Mouse (Mus musculus) liver, adult 2 months (tissue): ENCODE measurements around the gene Rbmxl2. TPM values are rescaled to one million over a fixed set of nuclear protein-coding genes. Genes with fewer than 3 reads are reported as not detected.

Source experiments
- DNase-seq: peaks from one replicate; pipeline ENCODE4 v3.0.0-alpha.2; 2011; ENCODE audit warnings: low read depth, low spot score; ENCODE audit errors: extremely low read depth
- H3K27ac ChIP-seq: fragments of 200-500 bp; replicated peaks from 2 replicates; pipeline ENCODE4 v1.5.1; 2012; ENCODE audit warnings: low read depth, mild to moderate bottlenecking, control low read depth, inconsistent platforms, low read length; ENCODE audit not compliant: insufficient read depth
- H3K27me3 ChIP-seq: fragments of 200-500 bp; 2 replicates; pipeline ENCODE4 v1.6.1; 2012; ENCODE audit warnings: mild to moderate bottlenecking, moderate library complexity, low read length, inconsistent platforms; ENCODE audit not compliant: control insufficient read depth, insufficient read depth
- H3K36me3 ChIP-seq: fragments of 200-500 bp; 2 replicates; pipeline ENCODE4 v1.6.1; 2012; ENCODE audit warnings: low read length, inconsistent platforms; ENCODE audit not compliant: control insufficient read depth, insufficient read depth
- H3K4me1 ChIP-seq: fragments of 200-500 bp; 2 replicates; pipeline ENCODE4 v1.6.1; 2011; ENCODE audit warnings: low read length; ENCODE audit not compliant: control insufficient read depth, insufficient read depth
- H3K4me3 ChIP-seq: fragments of 200-500 bp; 2 replicates; pipeline ENCODE4 v1.5.1; 2011; ENCODE audit warnings: low read depth, mild to moderate bottlenecking, control low read depth, low read length, moderate library complexity; ENCODE audit not compliant: insufficient read depth
- H3K79me2 ChIP-seq: fragments of 200-500 bp; 2 replicates; pipeline ENCODE4 v1.6.1; 2012; ENCODE audit warnings: inconsistent platforms, mild to moderate bottlenecking, low read length, moderate library complexity; ENCODE audit not compliant: control insufficient read depth, insufficient read depth
- H3K9ac ChIP-seq: fragments of 200-500 bp; 2 replicates; pipeline ENCODE4 v1.6.1; 2012; ENCODE audit warnings: low read depth, mild to moderate bottlenecking, control low read depth, inconsistent platforms, low read length
- CTCF ChIP-seq: fragments of 200-500 bp; IDR thresholded peaks from 2 replicates; pipeline ENCODE4 v1.5.1; 2011; ENCODE audit warnings: low read depth, low read length, control low read depth
- POLR2A ChIP-seq: fragments of 200-500 bp; IDR thresholded peaks from 2 replicates; pipeline ENCODE4 v1.6.1; 2011; ENCODE audit warnings: low read length, control low read depth; ENCODE audit not compliant: insufficient read depth; ENCODE audit errors: extremely low read depth
- WGBS: fragments of 180-500 bp; shearing (Covaris S2); methylation state at CpG from one replicate; pipeline ENCODE4 v1.1.7; 2018; 5-methylcytosine and 5-hydroxymethylcytosine counted together
- polyA plus RNA-seq: library from polyadenylated mRNA; depleted of rRNA; stranded (reverse); fragments of >200 nt; gene quantifications from 2 replicates; pipeline ENCODE4 v1.2.3, GENCODE M21; 2012; rRNA removed
- total RNA-seq: library from RNA; depleted of rRNA; stranded (reverse); fragments of >200 nt; gene quantifications from 2 replicates; pipeline ENCODE4 v1.2.3, GENCODE M21; 2014; rRNA removed

Gene Rbmxl2
- total RNA-seq: not detected in 2 replicates
- not detected in 2 replicates for polyA plus RNA-seq

- 39% methylated on average over 70 of the region's 70 CpGs for WGBS
- H3K4me3 ChIP-seq: no peak within 1 kb of the TSS
- H3K4me1 ChIP-seq: no peaks in the 10 kb centered on the region
- peaks cover 15% of the 10 kb centered on the region for H3K27me3 ChIP-seq
- no peaks in the 10 kb centered on the region for H3K79me2 ChIP-seq
- no peak within 1 kb of the TSS for H3K27ac ChIP-seq
- no peak for TF ChIP-seq CTCF
- no peak for TF ChIP-seq POLR2A
- no peaks in the 10 kb centered on the region for H3K36me3 ChIP-seq
- no peak within 1 kb of the TSS for H3K9ac ChIP-seq
- DNase-seq: no peak
Measured at GRCm38 (mm10) chr7:107209204-107209860, at the start of gene Rbmxl2. Rbmxl2 (plus strand) TSS chr7:107209445.

- no peaks in the 10 kb centered on the region for H3K4me1 ChIP-seq
Measured at GRCm38 (mm10) chr7:107166690-107167089, 42.6 kb upstream of the Rbmxl2 start, which contains the start of gene Nlrp14. Nlrp14 (plus strand) TSS chr7:107166990.

GRCm38 (mm10) chr7:107180406-107180805 lies 28.8 kb upstream of the Rbmxl2 start:
- H3K4me3 ChIP-seq: no peak overlapping the region
- 35% methylated on average over 2 of the region's 2 CpGs for WGBS
- H3K27me3 ChIP-seq: 0 out of 2 replicates have a peak, but pooled peaks cover 2% of the 10 kb centered on the region
- no peaks in the 10 kb centered on the region for H3K79me2 ChIP-seq
- H3K27ac ChIP-seq: no peak overlapping the region
- no peak overlapping the region for H3K9ac ChIP-seq
- H3K4me1 ChIP-seq: no peaks in the 10 kb centered on the region
- H3K36me3 ChIP-seq: no peaks in the 10 kb centered on the region
- DNase-seq: no peak
- TF ChIP-seq POLR2A (no peak), CTCF (no peak)

More at GRCm38 (mm10) chr7:107166690-107167089, 42.6 kb upstream of the Rbmxl2 start, which contains the start of gene Nlrp14:
- H3K4me3 ChIP-seq: no peak within 1 kb of the TSS
- no peaks in the 10 kb centered on the region for H3K36me3 ChIP-seq
- WGBS: 71% methylated on average over 10 of the region's 10 CpGs
- no peaks in the 10 kb centered on the region for H3K27me3 ChIP-seq
- no peak within 1 kb of the TSS for H3K27ac ChIP-seq
- no peaks in the 10 kb centered on the region for H3K79me2 ChIP-seq
- no peak for DNase-seq
- TF ChIP-seq CTCF (no peak), POLR2A (no peak)
- no peak within 1 kb of the TSS for H3K9ac ChIP-seq

- WGBS: 38% methylated on average over 3 of the region's 3 CpGs
- H3K79me2 ChIP-seq: no peaks in the 10 kb centered on the region
- no peaks in the 10 kb centered on the region for H3K4me1 ChIP-seq
- H3K36me3 ChIP-seq: no peaks in the 10 kb centered on the region
- no peak for TF ChIP-seq CTCF
- no peak for TF ChIP-seq POLR2A
- H3K4me3 ChIP-seq: no peak overlapping the region
- DNase-seq: no peak
- no peak overlapping the region for H3K9ac ChIP-seq
- no peaks in the 10 kb centered on the region for H3K27me3 ChIP-seq
- H3K27ac ChIP-seq: no peak overlapping the region
Measured at GRCm38 (mm10) chr7:107201817-107202216, 7.4 kb upstream of the Rbmxl2 start.

GRCm38 (mm10) chr7:107207843-107208242 lies 1.4 kb upstream of the Rbmxl2 start:
- 89% methylated on average over 3 of the region's 3 CpGs for WGBS
- H3K4me3 ChIP-seq: no peak overlapping the region
- TF ChIP-seq POLR2A (no peak), CTCF (no peak)
- no peak overlapping the region for H3K27ac ChIP-seq
- no peaks in the 10 kb centered on the region for H3K79me2 ChIP-seq
- peaks cover 15% of the 10 kb centered on the region for H3K27me3 ChIP-seq
- DNase-seq: no peak
- H3K4me1 ChIP-seq: no peaks in the 10 kb centered on the region
- H3K36me3 ChIP-seq: no peaks in the 10 kb centered on the region
- no peak overlapping the region for H3K9ac ChIP-seq

- no peak overlapping the region for H3K27ac ChIP-seq
- no peaks in the 10 kb centered on the region for H3K79me2 ChIP-seq
- no peak for DNase-seq
- no peaks in the 10 kb centered on the region for H3K4me1 ChIP-seq
- WGBS: 33% methylated on average over 77 of the region's 77 CpGs
- no peak overlapping the region for H3K4me3 ChIP-seq
- H3K9ac ChIP-seq: no peak overlapping the region
- no peaks in the 10 kb centered on the region for H3K36me3 ChIP-seq
- peaks cover 15% of the 10 kb centered on the region for H3K27me3 ChIP-seq
- TF ChIP-seq POLR2A (no peak), CTCF (no peak)
Measured at GRCm38 (mm10) chr7:107210126-107210576, 906 bp downstream of the Rbmxl2 start.
